Mouse (Mus musculus): ENCODE data around the gene Iqcn. TPM values are rescaled to one million over a fixed set of nuclear protein-coding genes. Genes with fewer than 3 reads are reported as not detected.

Iqcn gene
- total and polyA plus RNA-seq, 2 experiments from 2014 or later: not detected

- no peak overlapping the region for H3K4me2 ChIP-seq (ENCODE audit: low read depth, low read length)
- no peaks in the 10 kb centered on the region for H3K9me3 ChIP-seq (replicated peaks; ENCODE audit: control insufficient read depth, low read length)
- H3K36me3 ChIP-seq (replicated peaks; ENCODE audit: control insufficient read depth, insufficient read depth, low read length): no peaks in the 10 kb centered on the region
- no peak overlapping the region for H3K4me3 ChIP-seq (ENCODE audit: low read depth, low read length)
- H3K9ac ChIP-seq (replicated peaks; ENCODE audit: low read depth, low read length): no peak overlapping the region
- DNase-seq (ENCODE audit: low spot score) (no peak), ATAC-seq (ENCODE audit: insufficient read depth, low read depth) (no peak)
- H3K4me1 ChIP-seq (ENCODE audit: control insufficient read depth, insufficient read depth): no peaks in the 10 kb centered on the region
- H3K27me3 ChIP-seq (ENCODE audit: control insufficient read depth, insufficient read depth, low read length): no peaks in the 10 kb centered on the region
- no peak overlapping the region for H3K27ac ChIP-seq (ENCODE audit: low read depth)
- TF ChIP-seq CTCF (IDR thresholded peaks at IDR 0.05; ENCODE audit: low read depth) (no peak), EP300 (IDR thresholded peaks at IDR 0.05; ENCODE audit: low read depth) (no peak)
- WGBS: 62% methylated on average over 3 of the region's 3 CpGs
Observed at GRCm38 (mm10) chr8:70664631-70665030, 38.6 kb upstream of the Iqcn start.

GRCm38 (mm10) chr8:70665599-70665998, 37.7 kb upstream of the Iqcn start:
- no peaks in the 10 kb centered on the region for H3K27me3 ChIP-seq (ENCODE audit: control insufficient read depth, insufficient read depth, low read length)
- H3K4me3 ChIP-seq (ENCODE audit: low read depth, low read length): no peak overlapping the region
- no peaks in the 10 kb centered on the region for H3K9me3 ChIP-seq (replicated peaks; ENCODE audit: control insufficient read depth, low read length)
- 77% methylated on average over 2 of the region's 2 CpGs for WGBS
- no peak overlapping the region for H3K4me2 ChIP-seq (ENCODE audit: low read depth, low read length)
- no peak overlapping the region for H3K27ac ChIP-seq (ENCODE audit: low read depth)
- H3K4me1 ChIP-seq (ENCODE audit: control insufficient read depth, insufficient read depth): no peaks in the 10 kb centered on the region
- TF ChIP-seq EP300 (IDR thresholded peaks at IDR 0.05; ENCODE audit: low read depth) (no peak), CTCF (IDR thresholded peaks at IDR 0.05; ENCODE audit: low read depth) (no peak)
- DNase-seq (ENCODE audit: low spot score): no peak
- no peaks in the 10 kb centered on the region for H3K36me3 ChIP-seq (replicated peaks; ENCODE audit: control insufficient read depth, insufficient read depth, low read length)
- no peak for ATAC-seq (ENCODE audit: insufficient read depth, low read depth)
- no peak overlapping the region for H3K9ac ChIP-seq (replicated peaks; ENCODE audit: low read depth, low read length)

- H3K27ac ChIP-seq (ENCODE audit: low read depth): peak overlapping the region; percentile 48
- WGBS: 42% methylated on average over 5 of the region's 5 CpGs
- no peak overlapping the region for H3K4me3 ChIP-seq (ENCODE audit: low read depth, low read length)
- DNase-seq (ENCODE audit: low spot score) (peak; percentile 46), ATAC-seq (ENCODE audit: insufficient read depth, low read depth) (peak; percentile 79)
- no peak overlapping the region for H3K4me2 ChIP-seq (ENCODE audit: low read depth, low read length)
- TF ChIP-seq EP300 (IDR thresholded peaks at IDR 0.05; ENCODE audit: low read depth): no peak
- no peak for TF ChIP-seq CTCF (IDR thresholded peaks at IDR 0.05; ENCODE audit: low read depth)
- no peak overlapping the region for H3K9ac ChIP-seq (replicated peaks; ENCODE audit: low read depth, low read length)
- H3K9me3 ChIP-seq (replicated peaks; ENCODE audit: control insufficient read depth, low read length): no peaks in the 10 kb centered on the region
- no peaks in the 10 kb centered on the region for H3K4me1 ChIP-seq (ENCODE audit: control insufficient read depth, insufficient read depth)
- no peaks in the 10 kb centered on the region for H3K27me3 ChIP-seq (ENCODE audit: control insufficient read depth, insufficient read depth, low read length)
- H3K36me3 ChIP-seq (replicated peaks; ENCODE audit: control insufficient read depth, insufficient read depth, low read length): no peaks in the 10 kb centered on the region
Observed at GRCm38 (mm10) chr8:70667071-70667470, 36.2 kb upstream of the Iqcn start.

GRCm38 (mm10) chr8:70671615-70672324, 31.5 kb upstream of the Iqcn start:
- H3K9ac ChIP-seq (replicated peaks; ENCODE audit: low read depth, low read length): no peak overlapping the region
- no peak for TF ChIP-seq EP300 (IDR thresholded peaks at IDR 0.05; ENCODE audit: low read depth)
- TF ChIP-seq CTCF (IDR thresholded peaks at IDR 0.05; ENCODE audit: low read depth): no peak

GRCm38 (mm10) chr8:70672325-70673078, 30.8 kb upstream of the Iqcn start:
- H3K27me3 ChIP-seq (ENCODE audit: control insufficient read depth, insufficient read depth, low read length): no peaks in the 10 kb centered on the region
- no peaks in the 10 kb centered on the region for H3K9me3 ChIP-seq (replicated peaks; ENCODE audit: control insufficient read depth, low read length)
- peak; percentile 0; the same call in 1 of the 2 replicates for ATAC-seq (ENCODE audit: insufficient read depth, low read depth)
- no peak for DNase-seq (ENCODE audit: low spot score)
- H3K4me2 ChIP-seq (ENCODE audit: low read depth, low read length): peak overlapping the region; percentile 58
- H3K4me3 ChIP-seq (ENCODE audit: low read depth, low read length): peak overlapping the region; percentile 67
- whole genome bisulfite sequencing: 35% methylated on average over 19 of the region's 19 CpGs
- H3K27ac ChIP-seq (ENCODE audit: low read depth): peak overlapping the region; percentile 84
- TF ChIP-seq EP300 (IDR thresholded peaks at IDR 0.05; ENCODE audit: low read depth) (no peak), CTCF (IDR thresholded peaks at IDR 0.05; ENCODE audit: low read depth) (peak; percentile 22)
- peak overlapping the region; percentile 44; the same call in 1 of the 2 replicates for H3K9ac ChIP-seq (replicated peaks; ENCODE audit: low read depth, low read length)
- H3K36me3 ChIP-seq (replicated peaks; ENCODE audit: control insufficient read depth, insufficient read depth, low read length): no peaks in the 10 kb centered on the region
- peaks cover 12% of the 10 kb centered on the region for H3K4me1 ChIP-seq (ENCODE audit: control insufficient read depth, insufficient read depth)

More at GRCm38 (mm10) chr8:70671615-70672324, 31.5 kb upstream of the Iqcn start:
- Histone ChIP-seq H3K4me1 (ENCODE audit: control insufficient read depth, insufficient read depth) (peaks cover 12% of the 10 kb centered on the region), H3K4me3 (ENCODE audit: low read depth, low read length) (no peak overlapping the region), H3K4me2 (ENCODE audit: low read depth, low read length) (no peak overlapping the region), H3K27me3 (ENCODE audit: control insufficient read depth, insufficient read depth, low read length) (no peaks in the 10 kb centered on the region), H3K36me3 (replicated peaks; ENCODE audit: control insufficient read depth, insufficient read depth, low read length) (no peaks in the 10 kb centered on the region), H3K9me3 (replicated peaks; ENCODE audit: control insufficient read depth, low read length) (no peaks in the 10 kb centered on the region), H3K27ac (ENCODE audit: low read depth) (no peak overlapping the region)
- WGBS: 53% methylated on average over 10 of the region's 10 CpGs
- ATAC-seq (ENCODE audit: insufficient read depth, low read depth) (no peak), DNase-seq (ENCODE audit: low spot score) (peak; percentile 46)
